Mouse (Mus musculus) embryonic stem cell, embryonic (primary cell): Measurements from ENCODE around the gene Gm3642.
"Not testable (repeated sequence)": the region's sequence is repeated elsewhere in the genome, so short reads cannot be mapped to it uniquely, and the experiment has no call there.

Experiments used
- CTCF ChIA-PET, 4 experiments: fragments of 300-600 bp in 2 of 4; fragments of 350-600 bp in 2 of 4; sonication (Branson Sonifier 250); formaldehyde crosslinking; loops; one replicate each; lab custom pipeline; 2022; ENCODE audit warnings: inconsistent platforms in 2 of 4; lab: Charles Lee
- POLR2A ChIA-PET, 4 experiments: fragments of 300-600 bp in 2 of 4; fragments of 350-600 bp in 2 of 4; sonication (Branson Sonifier 250); formaldehyde crosslinking; loops; one replicate each; lab custom pipeline; 2022; ENCODE audit warnings: antibody characterized with exemption in 4 of 4, inconsistent platforms in 1 of 4; lab: Charles Lee

Gm3642 gene

DNA sequence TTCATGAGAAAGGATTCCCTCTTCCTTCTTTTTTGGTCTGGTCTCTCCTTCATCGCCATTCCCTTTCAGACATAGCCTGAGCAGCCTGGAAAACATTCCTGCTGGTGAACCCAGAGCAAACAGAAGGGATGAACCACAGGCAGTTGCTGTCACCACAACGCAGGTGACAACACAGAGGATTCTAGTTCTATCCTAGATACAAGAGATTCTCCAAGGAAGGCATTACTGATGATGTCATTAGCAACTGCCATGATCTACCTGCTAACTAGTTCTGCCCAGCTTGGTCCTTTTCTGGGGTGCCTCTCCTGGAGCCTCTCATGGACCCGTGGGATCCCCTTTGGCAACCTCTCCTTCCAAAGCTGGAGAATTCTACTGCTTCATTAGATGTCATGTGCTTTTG, at the start of gene Gm3642:
Gene Gm3642 (minus strand): TSS at position 101 of the 400 bp plus-strand sequence.
- POLR2A ChIA-PET, CTCF ChIA-PET: not testable (repeated sequence)

DNA sequence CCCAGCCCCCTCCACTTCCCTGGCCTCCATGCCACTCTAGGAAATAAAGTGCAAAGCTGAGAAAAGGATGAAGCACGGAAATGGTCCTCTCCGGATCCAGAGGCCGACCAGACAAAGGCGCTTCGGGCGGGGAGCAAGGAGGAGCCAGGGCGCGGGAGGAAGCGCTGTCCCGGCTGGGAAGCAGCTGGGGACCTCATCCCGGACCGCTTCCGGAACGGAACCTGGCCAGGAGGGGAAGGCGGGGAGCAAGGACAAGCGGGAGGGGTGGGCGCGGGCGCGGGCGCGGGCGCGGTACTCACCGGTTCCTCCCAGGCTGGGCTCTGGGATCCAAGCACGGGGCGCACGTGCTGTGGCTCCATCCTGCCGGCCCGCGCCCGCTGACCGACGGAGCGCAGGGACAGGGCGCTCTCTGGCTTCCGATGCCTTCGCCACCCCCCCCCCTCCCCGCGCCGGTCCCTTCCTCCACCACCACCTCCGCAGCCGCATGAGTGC, 49.5 kb upstream of the Gm3642 start, which contains the start of gene Gm3667:
Gene Gm3667 (minus strand): TSS at position 442 of the 492 bp plus-strand sequence.
- POLR2A ChIA-PET, CTCF ChIA-PET: not testable (repeated sequence)

DNA sequence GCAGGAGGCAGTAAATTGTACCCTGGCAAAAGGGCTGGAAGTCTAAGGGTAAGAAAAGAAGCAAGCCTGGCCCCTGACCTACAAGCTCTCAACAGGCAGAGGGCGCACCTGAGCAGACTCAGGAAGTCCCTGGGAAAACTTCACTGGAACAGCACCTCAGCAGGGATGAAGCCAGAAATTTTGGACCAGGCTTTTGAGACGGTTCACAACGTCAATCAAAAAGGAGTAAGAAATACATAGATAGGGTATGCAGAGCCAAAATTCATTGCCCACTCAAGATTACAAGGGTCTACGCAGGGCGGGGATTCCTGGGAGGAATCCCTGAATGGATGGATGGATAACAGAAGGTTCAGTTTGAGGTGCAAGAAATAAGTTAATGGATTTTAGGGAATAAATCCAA, 48.7 kb upstream of the Gm3642 start:
- CTCF ChIA-PET, POLR2A ChIA-PET: not testable (repeated sequence)

DNA sequence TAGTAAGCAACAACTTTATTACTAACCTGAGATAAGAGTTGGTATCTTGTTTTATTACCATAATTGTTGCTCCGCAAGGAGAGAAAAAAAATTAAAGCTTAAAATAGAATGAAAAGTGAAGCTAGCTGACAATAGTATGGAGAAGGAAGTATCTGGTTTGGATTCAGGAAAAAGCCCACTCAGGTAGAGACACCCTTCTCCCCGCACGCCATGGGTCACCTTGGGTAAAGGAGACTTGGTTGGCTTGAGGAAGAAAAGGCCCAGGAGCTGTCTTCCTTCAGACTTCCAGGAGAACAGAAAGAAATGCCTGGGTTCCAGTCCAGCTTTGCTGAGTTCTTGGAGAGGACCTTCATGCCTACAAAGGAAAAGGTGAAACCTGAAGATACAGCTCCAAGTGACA, 16.8 kb downstream of the Gm3642 start:
- CTCF ChIA-PET, result not testable (repeated sequence)

More for the DNA sequence above, 16.8 kb downstream of the Gm3642 start:
- POLR2A ChIA-PET, result not testable (repeated sequence)
